Mouse (Mus musculus): ENCODE results near the gene Bdnf. TPM values are rescaled to one million over a fixed set of nuclear protein-coding genes. Genes with fewer than 3 reads are reported as not detected.

The Bdnf gene
- polyA plus RNA-seq, 1 experiment from 2014 or later, result 5.3 TPM

DNA sequence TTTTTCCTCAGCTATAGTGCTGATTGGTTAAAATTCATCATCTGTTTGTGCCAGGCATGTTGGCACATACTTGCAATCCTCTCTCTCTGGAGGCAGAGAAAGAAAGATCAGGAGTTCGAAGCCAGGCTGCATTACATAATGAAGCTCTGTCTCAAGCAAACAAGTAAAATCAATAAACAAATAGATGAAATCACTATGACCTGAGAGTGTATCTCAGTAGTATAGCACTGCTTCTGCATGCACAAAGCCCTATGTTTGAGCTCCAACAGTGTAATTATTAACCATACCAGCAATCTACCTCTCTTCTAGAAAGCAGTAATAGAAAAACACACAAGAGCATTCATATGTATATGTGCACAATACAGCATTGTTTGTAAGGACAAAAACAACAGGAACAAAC lies 76.0 kb downstream of the Bdnf start:
- H3K4me3 ChIP-seq, result no peak overlapping the region
- H3K27ac ChIP-seq, result no peak overlapping the region
- no peak for DNase-seq (ENCODE audit: low spot score)
- H3K9me3 ChIP-seq (replicated peaks), result no peaks in the 10 kb centered on the region
- no peaks in the 10 kb centered on the region for H3K36me3 ChIP-seq
- 95% methylated on average over 1 of the region's 1 CpGs for WGBS
- H3K4me1 ChIP-seq, result peaks cover 19% of the 10 kb centered on the region
- H3K27me3 ChIP-seq (ENCODE audit: low read depth, poor library complexity, severe bottlenecking), result no peaks in the 10 kb centered on the region

GRCm38 (mm10) chr2:109756305-109756704 lies 81.8 kb downstream of the Bdnf start:
- no peaks in the 10 kb centered on the region for H3K36me3 ChIP-seq
- no peaks in the 10 kb centered on the region for H3K9me3 ChIP-seq (replicated peaks)
- H3K4me1 ChIP-seq, result peaks cover 5% of the 10 kb centered on the region
- no peaks in the 10 kb centered on the region for H3K27me3 ChIP-seq (ENCODE audit: low read depth, poor library complexity, severe bottlenecking)
- no peak overlapping the region for H3K27ac ChIP-seq
- 92% methylated on average over 2 of the region's 2 CpGs for WGBS
- H3K4me3 ChIP-seq, result no peak overlapping the region
- DNase-seq (ENCODE audit: low spot score), result no peak

DNA sequence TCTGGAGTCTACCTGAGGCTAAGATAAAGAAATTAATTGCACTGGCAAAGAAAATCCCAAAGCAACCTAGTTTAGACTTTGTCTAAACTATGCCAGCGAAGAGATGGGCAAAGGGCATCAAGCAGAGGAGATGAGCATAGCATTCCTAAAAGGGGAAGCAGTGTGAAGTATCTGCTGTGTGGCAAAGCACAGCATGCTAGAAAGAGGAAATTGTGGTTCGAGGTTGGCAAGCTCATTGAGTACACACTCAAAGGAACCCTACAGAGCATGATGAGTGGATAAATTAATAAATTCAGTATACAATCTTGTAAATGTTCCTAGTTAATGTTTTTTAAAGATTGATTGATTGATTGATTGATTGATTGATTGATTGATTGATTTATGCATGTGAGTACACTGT lies 92.3 kb downstream of the Bdnf start:
- Histone ChIP-seq H3K4me3 (no peak overlapping the region), H3K36me3 (no peaks in the 10 kb centered on the region), H3K27ac (no peak overlapping the region), H3K9me3 (replicated peaks) (no peaks in the 10 kb centered on the region), H3K27me3 (ENCODE audit: low read depth, poor library complexity, severe bottlenecking) (no peaks in the 10 kb centered on the region), H3K4me1 (no peaks in the 10 kb centered on the region)
- DNase-seq (ENCODE audit: low spot score), result no peak
- 89% methylated on average over 2 of the region's 2 CpGs for WGBS

DNA sequence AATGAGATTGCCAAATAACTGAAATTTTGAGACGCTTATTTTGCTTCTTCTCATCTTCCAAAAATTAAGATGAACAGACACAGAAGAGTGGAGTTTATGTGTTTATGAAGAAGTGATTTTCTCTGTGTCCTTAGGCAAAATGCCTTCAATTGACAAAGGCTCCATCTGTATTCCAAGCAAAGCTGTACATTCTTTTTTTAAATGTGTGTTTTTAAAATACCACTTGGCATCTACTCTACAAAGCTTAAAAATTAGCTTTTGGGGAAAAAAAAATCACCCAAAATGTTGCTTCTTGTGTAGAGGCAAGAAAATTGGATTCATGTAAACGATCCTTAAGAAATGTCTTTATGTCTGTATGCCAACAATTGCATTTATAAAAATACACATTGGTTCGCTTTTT lies 94.3 kb downstream of the Bdnf start:
- no peak for DNase-seq (ENCODE audit: low spot score)
- Histone ChIP-seq H3K9me3 (replicated peaks) (no peaks in the 10 kb centered on the region), H3K4me1 (no peaks in the 10 kb centered on the region), H3K36me3 (no peaks in the 10 kb centered on the region), H3K4me3 (no peak overlapping the region), H3K27ac (no peak overlapping the region), H3K27me3 (ENCODE audit: low read depth, poor library complexity, severe bottlenecking) (no peaks in the 10 kb centered on the region)
- WGBS, result 90% methylated on average over 3 of the region's 3 CpGs

GRCm38 (mm10) chr2:109776374-109776773 lies 101.9 kb downstream of the Bdnf start:
- no peak for DNase-seq (ENCODE audit: low spot score)
- Histone ChIP-seq H3K36me3 (no peaks in the 10 kb centered on the region), H3K9me3 (replicated peaks) (no peaks in the 10 kb centered on the region), H3K27me3 (ENCODE audit: low read depth, poor library complexity, severe bottlenecking) (no peaks in the 10 kb centered on the region), H3K4me3 (no peak overlapping the region), H3K4me1 (no peaks in the 10 kb centered on the region), H3K27ac (no peak overlapping the region)
- WGBS, result 82% methylated on average over 6 of the region's 6 CpGs

Other genes with a start within 250 kb of the Bdnf start
- 64.3 and 68.9 TPM in 2 replicates for gene Lin7c, start 216.2 kb downstream of the Bdnf start, polyA plus RNA-seq (2016; fragmentation: Nextera tagmentation; extraction: Ambion mirVana)
- gene Lgr4, start 242.9 kb downstream of the Bdnf start, polyA plus RNA-seq (2016; fragmentation: Nextera tagmentation; extraction: Ambion mirVana), result 9.0 and 10.6 TPM in 2 replicates

All from limb, embryonic 10.5 days (tissue).